Mouse (Mus musculus): Measurements from ENCODE around the gene Dlg1.

Dlg1 gene

GRCm38 (mm10) chr16:31663379-31664286, at the start of gene Dlg1:
Dlg1 (plus strand) TSS chr16:31663443.
- peak; percentile 90 for DNase-seq (ENCODE audit: low read depth)

GRCm38 (mm10) chr16:31616382-31616781, 46.9 kb upstream of the Dlg1 start:
- DNase-seq (ENCODE audit: low read depth): no peak

GRCm38 (mm10) chr16:31617128-31617527, 46.1 kb upstream of the Dlg1 start:
- DNase-seq (ENCODE audit: low read depth): no peak

GRCm38 (mm10) chr16:31617823-31618371, 45.3 kb upstream of the Dlg1 start:
- no peak for DNase-seq (ENCODE audit: low read depth)

GRCm38 (mm10) chr16:31618671-31619070, 44.6 kb upstream of the Dlg1 start:
- no peak for DNase-seq (ENCODE audit: low read depth)

- DNase-seq (ENCODE audit: low read depth): no peak
Measured at GRCm38 (mm10) chr16:31619675-31620335, 43.4 kb upstream of the Dlg1 start.

GRCm38 (mm10) chr16:31622356-31622755, 40.9 kb upstream of the Dlg1 start:
- DNase-seq (ENCODE audit: low read depth): no peak

- no peak for DNase-seq (ENCODE audit: low read depth)
Measured at GRCm38 (mm10) chr16:31623136-31623535, 40.1 kb upstream of the Dlg1 start.

- DNase-seq (ENCODE audit: low read depth): no peak
Measured at GRCm38 (mm10) chr16:31624749-31625148, 38.5 kb upstream of the Dlg1 start.

GRCm38 (mm10) chr16:31626331-31626730, 36.9 kb upstream of the Dlg1 start:
- DNase-seq (ENCODE audit: low read depth): no peak

- no peak for DNase-seq (ENCODE audit: low read depth)
Measured at GRCm38 (mm10) chr16:31630381-31630780, 32.9 kb upstream of the Dlg1 start.

- DNase-seq (ENCODE audit: low read depth): no peak
Measured at GRCm38 (mm10) chr16:31631046-31631445, 32.2 kb upstream of the Dlg1 start.

GRCm38 (mm10) chr16:31634371-31634770, 28.9 kb upstream of the Dlg1 start:
- no peak for DNase-seq (ENCODE audit: low read depth)

- DNase-seq (ENCODE audit: low read depth): no peak
Measured at GRCm38 (mm10) chr16:31638393-31638792, 24.9 kb upstream of the Dlg1 start.

- no peak for DNase-seq (ENCODE audit: low read depth)
Measured at GRCm38 (mm10) chr16:31639946-31640345, 23.3 kb upstream of the Dlg1 start.

GRCm38 (mm10) chr16:31641776-31642175, 21.5 kb upstream of the Dlg1 start:
- no peak for DNase-seq (ENCODE audit: low read depth)

- DNase-seq (ENCODE audit: low read depth): no peak
Measured at GRCm38 (mm10) chr16:31647221-31647620, 16.0 kb upstream of the Dlg1 start.

GRCm38 (mm10) chr16:31650788-31651187, 12.5 kb upstream of the Dlg1 start:
- DNase-seq (ENCODE audit: low read depth): no peak

GRCm38 (mm10) chr16:31651541-31651940, 11.7 kb upstream of the Dlg1 start:
- DNase-seq (ENCODE audit: low read depth): no peak

GRCm38 (mm10) chr16:31652115-31652843, 11.0 kb upstream of the Dlg1 start:
- no peak for DNase-seq (ENCODE audit: low read depth)

GRCm38 (mm10) chr16:31653616-31654015, 9.6 kb upstream of the Dlg1 start:
- no peak for DNase-seq (ENCODE audit: low read depth)

GRCm38 (mm10) chr16:31654021-31654420, 9.2 kb upstream of the Dlg1 start:
- no peak for DNase-seq (ENCODE audit: low read depth)

All from 416B (cell line).